Mouse (Mus musculus) hindbrain, embryonic 10.5 days (tissue): Measurements from ENCODE around the gene Snapc4. TPM values are rescaled to one million over a fixed set of nuclear protein-coding genes. Genes with fewer than 3 reads are reported as not detected.

Experiments
- DNase-seq: peaks from one replicate; pipeline ENCODE4 v3.0.0-alpha.2; 2017; ENCODE audit warnings: low spot score
- H3K27ac ChIP-seq: fragments of 300-500 bp; sonication (generic); 2 replicates; pipeline ENCODE4 v1.5.1; 2016; ENCODE audit warnings: mild to moderate bottlenecking, moderate library complexity
- H3K27me3 ChIP-seq: fragments of 300-500 bp; sonication (generic); 2 replicates; pipeline ENCODE4 v1.6.1; 2016; ENCODE audit warnings: mild to moderate bottlenecking; ENCODE audit not compliant: poor library complexity, insufficient read depth, severe bottlenecking
- H3K36me3 ChIP-seq: fragments of 300-500 bp; sonication (generic); 2 replicates; pipeline ENCODE4 v1.6.1; 2016; ENCODE audit warnings: mild to moderate bottlenecking, moderate library complexity
- H3K4me1 ChIP-seq: fragments of 300-500 bp; sonication (generic); replicated peaks from 2 replicates; pipeline ENCODE4 v1.6.1; 2016; ENCODE audit warnings: mild to moderate bottlenecking
- H3K4me3 ChIP-seq: fragments of 300-500 bp; sonication (generic); 2 replicates; pipeline ENCODE4 v1.5.1; 2016; ENCODE audit warnings: mild to moderate bottlenecking, moderate library complexity
- H3K9me3 ChIP-seq: fragments of 300-500 bp; sonication (generic); 2 replicates; pipeline ENCODE4 v1.6.1; 2016; ENCODE audit warnings: mild to moderate bottlenecking, moderate library complexity
- WGBS: fragments of 180-500 bp; shearing (Covaris S2); methylation state at CpG from one replicate; pipeline ENCODE4 v1.1.7; 2016; 5-methylcytosine and 5-hydroxymethylcytosine counted together
- polyA plus RNA-seq: library from polyadenylated mRNA; unstranded; fragments of >200 nt; fragmentation: Nextera tagmentation; extraction: Ambion mirVana; gene quantifications from 2 replicates; pipeline ENCODE4 v1.2.1, GENCODE M21; 2016

Gene Snapc4
- polyA plus RNA-seq, 1 experiment from 2014 or later, result 35.3 TPM

- no peaks in the 10 kb centered on the region for H3K4me1 ChIP-seq
- WGBS, result 93% methylated on average over 10 of the region's 10 CpGs
- no peak overlapping the region for H3K4me3 ChIP-seq
- peaks cover 76% of the 10 kb centered on the region for H3K36me3 ChIP-seq
- no peak for DNase-seq
- H3K9me3 ChIP-seq, result no peaks in the 10 kb centered on the region
- H3K27ac ChIP-seq, result no peak overlapping the region
- H3K27me3 ChIP-seq, result no peaks in the 10 kb centered on the region
These were observed 15.6 kb downstream of the Snapc4 start for GRCm38 (mm10) chr2:26364738-26365465.

- Histone ChIP-seq H3K4me1 (no peaks in the 10 kb centered on the region), H3K27me3 (no peaks in the 10 kb centered on the region), H3K9me3 (no peaks in the 10 kb centered on the region), H3K27ac (no peak overlapping the region), H3K4me3 (no peak overlapping the region), H3K36me3 (peaks cover 62% of the 10 kb centered on the region)
- no peak for DNase-seq
- WGBS, result 78% methylated on average over 5 of the region's 5 CpGs
These were observed 17.0 kb downstream of the Snapc4 start for GRCm38 (mm10) chr2:26363481-26363880.

GRCm38 (mm10) chr2:26362991-26363390 lies 17.5 kb downstream of the Snapc4 start:
- Histone ChIP-seq H3K4me1 (peaks cover under 1% of the 10 kb centered on the region; the same call in 1 of the 2 replicates), H3K4me3 (no peak overlapping the region), H3K36me3 (peaks cover 57% of the 10 kb centered on the region), H3K9me3 (no peaks in the 10 kb centered on the region), H3K27me3 (no peaks in the 10 kb centered on the region), H3K27ac (no peak overlapping the region)
- 89% methylated on average over 5 of the region's 5 CpGs for WGBS
- no peak for DNase-seq

- Histone ChIP-seq H3K27ac (no peak within 1 kb of the TSS), H3K36me3 (peaks cover 35% of the 10 kb centered on the region), H3K9me3 (no peaks in the 10 kb centered on the region), H3K4me1 (peaks cover 9% of the 10 kb centered on the region; the same call in 1 of the 2 replicates), H3K4me3 (no peak within 1 kb of the TSS), H3K27me3 (no peaks in the 10 kb centered on the region)
- WGBS, result 56% methylated on average over 3 of the region's 3 CpGs
- no peak for DNase-seq
These were observed 19.7 kb downstream of the Snapc4 start, which contains the start of gene Card9 for GRCm38 (mm10) chr2:26360772-26361171. Gene Card9 (minus strand): TSS chr2:26360918.

GRCm38 (mm10) chr2:26359983-26360382 lies 20.5 kb downstream of the Snapc4 start:
- no peak for DNase-seq
- H3K36me3 ChIP-seq, result peaks cover 27% of the 10 kb centered on the region
- H3K27me3 ChIP-seq, result no peaks in the 10 kb centered on the region
- peaks cover 9% of the 10 kb centered on the region; the same call in 1 of the 2 replicates for H3K4me1 ChIP-seq
- no peak overlapping the region for H3K27ac ChIP-seq
- no peaks in the 10 kb centered on the region for H3K9me3 ChIP-seq
- no peak overlapping the region for H3K4me3 ChIP-seq
- WGBS, result 90% methylated on average over 6 of the region's 6 CpGs

GRCm38 (mm10) chr2:26358667-26359320 lies 21.7 kb downstream of the Snapc4 start:
- peaks cover 15% of the 10 kb centered on the region for H3K36me3 ChIP-seq
- no peak for DNase-seq
- H3K9me3 ChIP-seq, result no peaks in the 10 kb centered on the region
- no peak overlapping the region for H3K4me3 ChIP-seq
- H3K27me3 ChIP-seq, result no peaks in the 10 kb centered on the region
- WGBS, result 89% methylated on average over 13 of the region's 13 CpGs
- peaks cover 10% of the 10 kb centered on the region; the same call in 1 of the 2 replicates for H3K4me1 ChIP-seq
- no peak overlapping the region for H3K27ac ChIP-seq

GRCm38 (mm10) chr2:26357484-26357883 lies 23.0 kb downstream of the Snapc4 start:
- DNase-seq, result no peak
- peaks cover 23% of the 10 kb centered on the region for H3K4me1 ChIP-seq
- WGBS, result 56% methylated on average over 15 of the region's 15 CpGs

GRCm38 (mm10) chr2:26356678-26357077 lies 23.8 kb downstream of the Snapc4 start:
- DNase-seq, result no peak
- Histone ChIP-seq H3K4me1 (peaks cover 26% of the 10 kb centered on the region), H3K27ac (no peak overlapping the region), H3K9me3 (no peaks in the 10 kb centered on the region), H3K27me3 (no peaks in the 10 kb centered on the region), H3K4me3 (no peak overlapping the region), H3K36me3 (no peaks in the 10 kb centered on the region)
- WGBS, result 78% methylated on average over 7 of the region's 7 CpGs

More at GRCm38 (mm10) chr2:26357484-26357883, 23.0 kb downstream of the Snapc4 start:
- H3K9me3 ChIP-seq, result no peaks in the 10 kb centered on the region
- H3K27ac ChIP-seq, result no peak overlapping the region
- no peak overlapping the region for H3K4me3 ChIP-seq
- H3K27me3 ChIP-seq, result no peaks in the 10 kb centered on the region
- H3K36me3 ChIP-seq, result peaks cover 2% of the 10 kb centered on the region

GRCm38 (mm10) chr2:26356231-26356630 lies 24.2 kb downstream of the Snapc4 start:
- peaks cover 28% of the 10 kb centered on the region for H3K4me1 ChIP-seq
- H3K27ac ChIP-seq, result no peak overlapping the region
- no peaks in the 10 kb centered on the region for H3K36me3 ChIP-seq
- H3K9me3 ChIP-seq, result no peaks in the 10 kb centered on the region
- no peak for DNase-seq
- H3K27me3 ChIP-seq, result no peaks in the 10 kb centered on the region
- WGBS, result 81% methylated on average over 4 of the region's 4 CpGs
- H3K4me3 ChIP-seq, result no peak overlapping the region

- no peaks in the 10 kb centered on the region for H3K9me3 ChIP-seq
- H3K27ac ChIP-seq, result no peak overlapping the region
- 91% methylated on average over 4 of the region's 4 CpGs for WGBS
- H3K36me3 ChIP-seq, result peaks cover 11% of the 10 kb centered on the region
- H3K4me1 ChIP-seq, result peaks cover 46% of the 10 kb centered on the region
- no peak for DNase-seq
- no peak overlapping the region for H3K4me3 ChIP-seq
- no peaks in the 10 kb centered on the region for H3K27me3 ChIP-seq
These were observed 26.1 kb downstream of the Snapc4 start for GRCm38 (mm10) chr2:26354401-26354800.

- peak overlapping the region; percentile 97 for H3K27ac ChIP-seq
- WGBS, result 91% methylated on average over 11 of the region's 11 CpGs
- peak overlapping the region; percentile 89 for H3K4me3 ChIP-seq
- H3K36me3 ChIP-seq, result peaks cover 22% of the 10 kb centered on the region
- H3K27me3 ChIP-seq, result no peaks in the 10 kb centered on the region
- H3K4me1 ChIP-seq, result peaks cover 53% of the 10 kb centered on the region
- H3K9me3 ChIP-seq, result no peaks in the 10 kb centered on the region
- DNase-seq, result no peak
These were observed 27.1 kb downstream of the Snapc4 start for GRCm38 (mm10) chr2:26353066-26353980.

GRCm38 (mm10) chr2:26352291-26352910 lies 28.1 kb downstream of the Snapc4 start:
- Histone ChIP-seq H3K4me1 (peaks cover 49% of the 10 kb centered on the region), H3K27me3 (no peaks in the 10 kb centered on the region), H3K27ac (peak overlapping the region; percentile 97), H3K4me3 (peak overlapping the region; percentile 89), H3K36me3 (peaks cover 31% of the 10 kb centered on the region), H3K9me3 (no peaks in the 10 kb centered on the region)
- no peak for DNase-seq
- 2% methylated on average over 36 of the region's 36 CpGs for WGBS
